Mouse (Mus musculus) liver, postnatal 0 days (tissue): ENCODE measurements around the gene Limch1.
A peak's percentile ranks its signal among the peaks of the same experiment; 100 is the strongest.

ENCODE experiments used
- CTCF ChIP-seq: sonication (generic); IDR thresholded peaks from 2 replicates; pipeline ENCODE4 v1.5.1; 2016; ENCODE audit warnings: antibody characterized with exemption, low read depth
- EP300 ChIP-seq: IDR thresholded peaks from 2 replicates; pipeline ENCODE4 v1.6.1; 2016; ENCODE audit warnings: antibody characterized with exemption, low read depth, mild to moderate bottlenecking

DNA sequence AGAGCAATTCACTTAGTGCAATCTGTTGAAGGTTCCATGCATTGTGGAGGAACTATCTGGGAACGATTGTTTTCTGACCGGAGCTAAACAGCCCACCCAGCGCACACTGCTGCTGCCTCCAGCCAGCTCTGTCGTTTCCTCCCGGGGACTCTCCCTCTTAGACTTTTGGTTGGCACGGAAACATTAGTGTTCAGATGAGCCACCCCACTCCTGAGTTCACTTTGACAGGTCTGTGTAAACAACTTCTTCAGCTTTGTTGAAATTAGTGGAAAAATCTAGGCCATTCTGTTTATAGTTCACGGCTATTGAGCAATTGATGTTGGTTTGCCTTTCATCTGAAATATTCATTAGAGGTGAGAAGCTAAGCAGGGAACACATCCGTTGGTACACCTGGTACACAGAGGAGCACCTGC lies 53.0 kb downstream of the Limch1 start:
- TF ChIP-seq CTCF (no peak), EP300 (peak; percentile 70)
